Mouse (Mus musculus) kidney, adult 2 months (tissue): ENCODE results near the gene Arfgef3.

Source experiments
- CTCF ChIP-seq: fragments of 200-500 bp; conservative IDR thresholded peaks from 2 replicates; pipeline ENCODE4 v1.5.1; 2011; ENCODE audit warnings: low read depth, mild to moderate bottlenecking, control low read depth, low read length, moderate library complexity, mixed read lengths; ENCODE audit not compliant: insufficient read depth, insufficient read length
- POLR2A ChIP-seq: fragments of 200-500 bp; IDR thresholded peaks from one replicate; pipeline ENCODE4 v1.6.1; 2011; ENCODE audit warnings: low read depth, low read length, control low read depth

- TF ChIP-seq CTCF: no peak
- TF ChIP-seq POLR2A: no peak
Observed at GRCm38 (mm10) chr10:18660998-18661397, 82.8 kb downstream of the Arfgef3 start.
